Mouse (Mus musculus): Measurements from ENCODE around the gene Kctd5. TPM values are rescaled to one million over a fixed set of nuclear protein-coding genes. Genes with fewer than 3 reads are reported as not detected.

The Kctd5 gene
- polyA plus RNA-seq, 1 experiment from 2014 or later = 88.8 TPM

GRCm38 (mm10) chr17:24056636-24057625 lies 16.4 kb downstream of the Kctd5 start:
- Histone ChIP-seq H3K36me3 (replicated peaks; ENCODE audit: control insufficient read depth, insufficient read depth, low read depth, low read length) (peaks cover 26% of the 10 kb centered on the region), H3K27ac (replicated peaks; ENCODE audit: low read depth, low read length) (no peak overlapping the region), H3K4me1 (ENCODE audit: control insufficient read depth, insufficient read depth, low read length) (no peaks in the 10 kb centered on the region), H3K4me3 (ENCODE audit: low read depth, low read length) (no peak overlapping the region), H3K4me2 (ENCODE audit: low read depth, low read length) (no peak overlapping the region), H3K9ac (replicated peaks; ENCODE audit: low read length) (no peak overlapping the region), H3K27me3 (ENCODE audit: control insufficient read depth, insufficient read depth, low read length) (no peaks in the 10 kb centered on the region), H3K9me3 (replicated peaks; ENCODE audit: control insufficient read depth, low read length) (no peaks in the 10 kb centered on the region)
- ATAC-seq (replicated peaks; ENCODE audit: insufficient number of reproducible peaks, low FRiP score, low TSS enrichment, low read depth) = no peak
- no peak for DNase-seq (ENCODE audit: low spot score)
- 93% methylated on average over 14 of the region's 14 CpGs for WGBS

DNA sequence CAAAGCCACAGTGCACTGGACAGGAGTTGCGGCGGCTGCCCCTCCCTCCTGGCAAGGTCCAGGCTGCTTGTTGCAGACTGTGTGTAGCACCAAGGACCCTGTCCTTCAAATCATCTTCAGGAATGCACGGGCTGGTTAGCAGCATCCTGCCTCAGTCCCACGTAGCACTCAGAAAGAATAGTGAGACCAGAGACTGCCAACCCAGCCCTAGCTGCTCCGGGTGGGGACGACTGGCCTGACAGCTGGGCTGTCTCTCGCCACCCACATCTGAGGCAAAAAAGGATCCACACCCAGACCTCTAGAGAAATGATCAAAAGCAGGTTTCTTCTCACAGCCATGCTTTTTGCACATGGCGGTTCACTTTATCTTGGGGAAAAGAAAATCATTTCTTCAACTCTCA lies 24.3 kb downstream of the Kctd5 start:
- 96% methylated on average over 8 of the region's 8 CpGs for WGBS
- Histone ChIP-seq H3K36me3 (replicated peaks; ENCODE audit: control insufficient read depth, insufficient read depth, low read depth, low read length) (peaks cover 10% of the 10 kb centered on the region), H3K27ac (replicated peaks; ENCODE audit: low read depth, low read length) (no peak overlapping the region), H3K4me2 (ENCODE audit: low read depth, low read length) (no peak overlapping the region), H3K9ac (replicated peaks; ENCODE audit: low read length) (no peak overlapping the region), H3K27me3 (ENCODE audit: control insufficient read depth, insufficient read depth, low read length) (no peaks in the 10 kb centered on the region), H3K4me3 (ENCODE audit: low read depth, low read length) (no peak overlapping the region), H3K9me3 (replicated peaks; ENCODE audit: control insufficient read depth, low read length) (no peaks in the 10 kb centered on the region), H3K4me1 (ENCODE audit: control insufficient read depth, insufficient read depth, low read length) (no peaks in the 10 kb centered on the region)
- no peak for DNase-seq (ENCODE audit: low spot score)
- ATAC-seq (replicated peaks; ENCODE audit: insufficient number of reproducible peaks, low FRiP score, low TSS enrichment, low read depth) = no peak

DNA sequence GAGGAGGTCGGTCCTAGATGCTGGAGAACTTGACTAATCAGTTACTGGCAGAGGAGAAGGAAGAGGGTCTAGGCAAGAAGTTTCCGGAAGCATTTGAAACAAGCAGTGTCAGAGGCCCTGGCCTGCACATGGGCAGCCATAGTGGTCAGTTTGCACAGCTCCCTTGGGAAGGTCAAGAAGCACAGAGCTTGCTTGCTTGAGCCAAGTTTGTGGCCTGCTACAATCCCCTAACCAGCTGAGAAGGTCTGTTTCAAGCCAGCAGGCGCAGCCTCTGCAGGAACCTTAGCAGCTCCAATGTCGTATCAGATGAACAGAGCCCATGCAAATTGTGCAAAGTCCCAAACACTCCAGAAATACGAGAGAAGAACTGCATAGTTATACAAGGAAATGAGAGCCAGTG lies 25.2 kb downstream of the Kctd5 start:
- Histone ChIP-seq H3K27ac (replicated peaks; ENCODE audit: low read depth, low read length) (no peak overlapping the region), H3K9ac (replicated peaks; ENCODE audit: low read length) (no peak overlapping the region), H3K9me3 (replicated peaks; ENCODE audit: control insufficient read depth, low read length) (no peaks in the 10 kb centered on the region), H3K27me3 (ENCODE audit: control insufficient read depth, insufficient read depth, low read length) (no peaks in the 10 kb centered on the region), H3K4me1 (ENCODE audit: control insufficient read depth, insufficient read depth, low read length) (no peaks in the 10 kb centered on the region), H3K4me3 (ENCODE audit: low read depth, low read length) (no peak overlapping the region), H3K4me2 (ENCODE audit: low read depth, low read length) (no peak overlapping the region), H3K36me3 (replicated peaks; ENCODE audit: control insufficient read depth, insufficient read depth, low read depth, low read length) (peaks cover 8% of the 10 kb centered on the region)
- ATAC-seq (replicated peaks; ENCODE audit: insufficient number of reproducible peaks, low FRiP score, low TSS enrichment, low read depth) (no peak), DNase-seq (ENCODE audit: low spot score) (no peak)
- WGBS = 89% methylated on average over 5 of the region's 5 CpGs

DNA sequence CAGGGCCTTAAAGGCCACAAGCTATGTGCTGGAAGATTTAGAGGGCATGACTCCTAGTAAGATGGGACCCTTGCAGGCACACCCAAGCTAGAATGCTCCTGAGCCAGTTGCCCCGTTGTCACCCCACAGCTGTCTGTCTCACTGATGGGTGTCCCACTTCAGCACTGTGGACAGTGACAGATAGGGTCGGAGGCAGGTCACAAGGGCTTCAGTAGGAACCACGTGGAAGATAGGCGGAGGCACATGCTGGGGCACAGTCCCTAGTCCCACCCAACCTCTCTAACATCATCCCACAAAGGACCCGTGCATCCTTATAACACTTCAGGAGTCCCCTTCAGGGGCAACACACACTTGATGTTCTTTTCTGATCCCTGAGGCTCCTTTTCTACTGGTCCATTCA lies 27.3 kb downstream of the Kctd5 start:
- no peak for DNase-seq (ENCODE audit: low spot score)
- Histone ChIP-seq H3K36me3 (replicated peaks; ENCODE audit: control insufficient read depth, insufficient read depth, low read depth, low read length) (peaks cover 6% of the 10 kb centered on the region), H3K27ac (replicated peaks; ENCODE audit: low read depth, low read length) (no peak overlapping the region), H3K4me1 (ENCODE audit: control insufficient read depth, insufficient read depth, low read length) (no peaks in the 10 kb centered on the region), H3K9ac (replicated peaks; ENCODE audit: low read length) (no peak overlapping the region), H3K9me3 (replicated peaks; ENCODE audit: control insufficient read depth, low read length) (no peaks in the 10 kb centered on the region), H3K4me2 (ENCODE audit: low read depth, low read length) (no peak overlapping the region), H3K27me3 (ENCODE audit: control insufficient read depth, insufficient read depth, low read length) (no peaks in the 10 kb centered on the region), H3K4me3 (ENCODE audit: low read depth, low read length) (no peak overlapping the region)
- WGBS = 45% methylated on average over 5 of the region's 5 CpGs
- ATAC-seq (replicated peaks; ENCODE audit: insufficient number of reproducible peaks, low FRiP score, low TSS enrichment, low read depth) = no peak

GRCm38 (mm10) chr17:24045608-24046007 lies 27.7 kb downstream of the Kctd5 start:
- no peak overlapping the region for H3K4me2 ChIP-seq (ENCODE audit: low read depth, low read length)
- no peak overlapping the region for H3K4me3 ChIP-seq (ENCODE audit: low read depth, low read length)
- no peaks in the 10 kb centered on the region for H3K9me3 ChIP-seq (replicated peaks; ENCODE audit: control insufficient read depth, low read length)
- H3K36me3 ChIP-seq (replicated peaks; ENCODE audit: control insufficient read depth, insufficient read depth, low read depth, low read length) = peaks cover 3% of the 10 kb centered on the region
- WGBS = 83% methylated on average over 10 of the region's 10 CpGs
- no peak overlapping the region for H3K9ac ChIP-seq (replicated peaks; ENCODE audit: low read length)
- H3K27me3 ChIP-seq (ENCODE audit: control insufficient read depth, insufficient read depth, low read length) = no peaks in the 10 kb centered on the region
- no peak overlapping the region for H3K27ac ChIP-seq (replicated peaks; ENCODE audit: low read depth, low read length)
- ATAC-seq (replicated peaks; ENCODE audit: insufficient number of reproducible peaks, low FRiP score, low TSS enrichment, low read depth) (no peak), DNase-seq (ENCODE audit: low spot score) (no peak)
- no peaks in the 10 kb centered on the region for H3K4me1 ChIP-seq (ENCODE audit: control insufficient read depth, insufficient read depth, low read length)

DNA sequence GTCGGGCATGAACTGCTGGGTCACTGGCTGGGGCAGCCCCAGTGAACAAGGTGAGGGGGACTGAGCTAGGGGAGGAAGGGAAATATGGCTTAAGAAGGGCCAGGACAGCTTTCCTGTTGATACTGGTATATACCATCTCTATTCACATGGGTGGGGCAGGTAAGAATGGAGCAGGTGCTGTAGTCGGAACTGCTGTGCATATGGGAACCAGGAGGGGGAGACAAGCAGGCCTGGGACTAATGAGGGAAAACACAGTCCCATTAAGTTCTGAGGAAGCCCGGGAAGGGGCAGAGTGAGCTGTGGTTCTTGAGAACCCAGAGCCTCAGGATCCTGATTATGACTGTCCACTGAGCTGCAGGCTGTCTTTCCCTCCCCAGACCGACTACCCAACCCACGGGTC lies 28.8 kb downstream of the Kctd5 start:
- Histone ChIP-seq H3K27me3 (ENCODE audit: control insufficient read depth, insufficient read depth, low read length) (no peaks in the 10 kb centered on the region), H3K4me3 (ENCODE audit: low read depth, low read length) (no peak overlapping the region), H3K4me1 (ENCODE audit: control insufficient read depth, insufficient read depth, low read length) (no peaks in the 10 kb centered on the region), H3K9ac (replicated peaks; ENCODE audit: low read length) (no peak overlapping the region), H3K9me3 (replicated peaks; ENCODE audit: control insufficient read depth, low read length) (no peaks in the 10 kb centered on the region), H3K4me2 (ENCODE audit: low read depth, low read length) (no peak overlapping the region), H3K36me3 (replicated peaks; ENCODE audit: control insufficient read depth, insufficient read depth, low read depth, low read length) (peaks cover 3% of the 10 kb centered on the region; the same call in 1 of the 2 replicates), H3K27ac (replicated peaks; ENCODE audit: low read depth, low read length) (no peak overlapping the region)
- no peak for DNase-seq (ENCODE audit: low spot score)
- no peak for ATAC-seq (replicated peaks; ENCODE audit: insufficient number of reproducible peaks, low FRiP score, low TSS enrichment, low read depth)
- WGBS = 66% methylated on average over 5 of the region's 5 CpGs

DNA sequence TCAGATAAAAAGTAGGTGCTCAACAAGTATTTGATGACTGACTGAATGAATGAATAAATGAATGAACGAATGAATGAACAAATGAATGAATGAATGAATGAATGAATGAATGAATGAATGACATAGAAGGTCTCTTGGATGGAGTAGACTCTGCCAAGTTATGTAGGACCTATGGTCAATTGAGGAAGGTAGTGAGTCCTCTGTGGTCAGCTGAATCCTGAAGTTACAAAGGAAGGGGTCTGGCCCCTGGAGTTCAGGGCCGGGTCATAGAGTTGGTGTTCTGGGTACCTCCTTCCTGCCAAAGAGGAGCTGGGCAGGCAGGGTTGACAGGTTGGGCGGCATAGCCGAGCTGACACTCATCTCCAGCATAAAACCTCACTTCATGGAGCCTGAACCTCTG lies 35.4 kb downstream of the Kctd5 start, which contains the start of gene Prss27:
TSS of gene Prss27 (plus strand) at position 301 of the 400 bp plus-strand sequence.
- DNase-seq (ENCODE audit: low spot score) (no peak), ATAC-seq (replicated peaks; ENCODE audit: insufficient number of reproducible peaks, low FRiP score, low TSS enrichment, low read depth) (no peak)
- no peaks in the 10 kb centered on the region for H3K36me3 ChIP-seq (replicated peaks; ENCODE audit: control insufficient read depth, insufficient read depth, low read depth, low read length)
- no peaks in the 10 kb centered on the region for H3K9me3 ChIP-seq (replicated peaks; ENCODE audit: control insufficient read depth, low read length)
- 68% methylated on average over 4 of the region's 4 CpGs for WGBS
- no peak within 1 kb of the TSS for H3K4me3 ChIP-seq (ENCODE audit: low read depth, low read length)
- no peak within 1 kb of the TSS for H3K27ac ChIP-seq (replicated peaks; ENCODE audit: low read depth, low read length)
- H3K27me3 ChIP-seq (ENCODE audit: control insufficient read depth, insufficient read depth, low read length) = no peaks in the 10 kb centered on the region
- H3K4me2 ChIP-seq (ENCODE audit: low read depth, low read length) = no peak within 1 kb of the TSS
- H3K4me1 ChIP-seq (ENCODE audit: control insufficient read depth, insufficient read depth, low read length) = no peaks in the 10 kb centered on the region
- H3K9ac ChIP-seq (replicated peaks; ENCODE audit: low read length) = no peak within 1 kb of the TSS

DNA sequence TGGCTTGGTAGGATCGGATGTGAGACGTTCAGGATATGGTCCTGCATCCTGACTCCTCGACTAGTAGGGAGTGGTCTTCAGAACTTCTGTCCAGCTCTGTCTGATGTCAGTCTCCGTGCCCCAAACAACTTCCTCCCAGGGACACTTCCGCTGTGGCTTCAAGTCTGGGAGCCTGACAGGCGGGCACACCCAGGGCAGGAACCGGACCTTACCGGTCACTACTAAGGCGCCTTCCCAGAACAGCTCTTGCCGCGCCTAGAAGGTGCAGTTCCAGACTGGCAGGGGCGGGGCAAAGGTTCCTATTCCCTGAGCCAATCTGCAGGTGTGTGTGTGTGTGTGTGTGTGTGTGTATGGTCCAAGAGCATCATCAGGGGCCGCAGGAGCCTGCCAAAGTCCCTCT lies 35.9 kb downstream of the Kctd5 start:
- Histone ChIP-seq H3K9me3 (replicated peaks; ENCODE audit: control insufficient read depth, low read length) (no peaks in the 10 kb centered on the region), H3K4me2 (ENCODE audit: low read depth, low read length) (no peak overlapping the region), H3K27me3 (ENCODE audit: control insufficient read depth, insufficient read depth, low read length) (no peaks in the 10 kb centered on the region), H3K27ac (replicated peaks; ENCODE audit: low read depth, low read length) (no peak overlapping the region), H3K4me3 (ENCODE audit: low read depth, low read length) (no peak overlapping the region), H3K4me1 (ENCODE audit: control insufficient read depth, insufficient read depth, low read length) (no peaks in the 10 kb centered on the region), H3K9ac (replicated peaks; ENCODE audit: low read length) (no peak overlapping the region), H3K36me3 (replicated peaks; ENCODE audit: control insufficient read depth, insufficient read depth, low read depth, low read length) (no peaks in the 10 kb centered on the region)
- no peak for DNase-seq (ENCODE audit: low spot score)
- 80% methylated on average over 13 of the region's 13 CpGs for WGBS
- ATAC-seq (replicated peaks; ENCODE audit: insufficient number of reproducible peaks, low FRiP score, low TSS enrichment, low read depth) = no peak
